Mouse (Mus musculus) CH12.LX (cell line): ENCODE data around the gene Grcc10. TPM values are rescaled to one million over a fixed set of nuclear protein-coding genes. Genes with fewer than 3 reads are reported as not detected.

Experiments used
- DNase-seq: peaks from one replicate; pipeline ENCODE4 v3.0.0-alpha.2; 2013; ENCODE audit errors: extremely low read depth
- H3K27ac ChIP-seq: 2 replicates; pipeline ENCODE4 v1.5.1; 2012; ENCODE audit warnings: low read depth, mild to moderate bottlenecking, control low read depth, moderate library complexity; ENCODE audit not compliant: insufficient read depth
- H3K27me3 ChIP-seq: replicated peaks from 2 replicates; pipeline ENCODE3; 2012; ENCODE audit warnings: inconsistent platforms
- H3K36me3 ChIP-seq, 2 experiments: replicated peaks in 1 of 2; 2 replicates each; pipeline versions ENCODE3 to v1.6.1; 2012; ENCODE audit warnings: inconsistent platforms in 1 of 2, low read length in 1 of 2, mild to moderate bottlenecking in 1 of 2, mixed read lengths in 1 of 2, moderate library complexity in 1 of 2; ENCODE audit not compliant: control insufficient read depth in 1 of 2, insufficient read depth in 1 of 2
- H3K4me1 ChIP-seq, 2 experiments: 2 replicates each; pipeline ENCODE4 v1.6.1; 2012; ENCODE audit warnings: inconsistent platforms in 1 of 2, moderate library complexity in 1 of 2; ENCODE audit not compliant: insufficient read depth in 2 of 2, control insufficient read depth in 1 of 2
- H3K4me2 ChIP-seq: 2 replicates; pipeline ENCODE4 v1.6.1; 2012; ENCODE audit warnings: low read depth, mild to moderate bottlenecking, control low read depth; ENCODE audit not compliant: poor library complexity, insufficient read depth, severe bottlenecking
- H3K4me3 ChIP-seq, 3 experiments: fragments of 150-350 bp in 1 of 3; sonication (generic) in 1 of 3; replicated peaks in 1 of 3; 2 replicates each; pipeline versions ENCODE3 to v1.5.1; 2011 to 2012; ENCODE audit warnings: low read depth in 2 of 3, low read length in 2 of 3, mild to moderate bottlenecking in 2 of 3, moderate library complexity in 2 of 3, control low read depth in 1 of 3, improper control_type of control experiment in 1 of 3, inconsistent platforms in 1 of 3, mixed read lengths in 1 of 3; ENCODE audit not compliant: poor library complexity in 1 of 3
- H3K79me2 ChIP-seq: replicated peaks from 2 replicates; pipeline ENCODE4 v1.6.1; 2012; ENCODE audit warnings: mild to moderate bottlenecking, moderate library complexity; ENCODE audit not compliant: control insufficient read depth, poor library complexity, insufficient read depth, severe bottlenecking; ENCODE audit errors: extremely low read depth
- H3K9ac ChIP-seq: 2 replicates; pipeline ENCODE4 v1.6.1; 2012; ENCODE audit warnings: low read depth, mild to moderate bottlenecking, control low read depth, moderate library complexity; ENCODE audit not compliant: insufficient read depth
- H3K9me3 ChIP-seq: replicated peaks from 2 replicates; pipeline ENCODE3; 2012; ENCODE audit warnings: low read length, inconsistent platforms, mixed read lengths
- CHD1 ChIP-seq: IDR thresholded peaks from 2 replicates; pipeline ENCODE4 v1.6.1; 2012; ENCODE audit warnings: low read depth, low read length, improper control_type of control experiment, inconsistent platforms
- E2F4 ChIP-seq: IDR thresholded peaks from 2 replicates; pipeline ENCODE4 v1.6.1; 2011; ENCODE audit warnings: low read depth, low read length, improper control_type of control experiment; ENCODE audit not compliant: insufficient replicate concordance
- EP300 ChIP-seq: IDR thresholded peaks from 2 replicates; pipeline ENCODE4 v1.6.1; 2011; ENCODE audit warnings: low read length, improper control_type of control experiment
- ETS1 ChIP-seq: conservative IDR thresholded peaks from 2 replicates; pipeline ENCODE4 v1.6.1; 2012; ENCODE audit warnings: low read depth, mild to moderate bottlenecking, inconsistent platforms, low read length, improper control_type of control experiment, moderate library complexity
- HCFC1 ChIP-seq: IDR thresholded peaks from 2 replicates; pipeline ENCODE4 v1.6.1; 2012; ENCODE audit warnings: low read depth, mild to moderate bottlenecking, inconsistent platforms, low read length, improper control_type of control experiment
- IRF4 ChIP-seq: IDR thresholded peaks from 2 replicates; pipeline ENCODE4 v1.6.1; 2014; ENCODE audit warnings: low read depth, mild to moderate bottlenecking, inconsistent platforms, low read length, improper control_type of control experiment
- JUND ChIP-seq: conservative IDR thresholded peaks from 2 replicates; pipeline ENCODE4 v1.6.1; 2011; ENCODE audit warnings: low read depth, low read length, improper control_type of control experiment
- MAFK ChIP-seq: IDR thresholded peaks from 2 replicates; pipeline ENCODE4 v1.6.1; 2011; ENCODE audit warnings: low read length, improper control_type of control experiment; ENCODE audit not compliant: insufficient replicate concordance
- MAZ ChIP-seq: IDR thresholded peaks from 2 replicates; pipeline ENCODE4 v1.6.1; 2012; ENCODE audit warnings: low read depth, mild to moderate bottlenecking, inconsistent platforms, low read length, improper control_type of control experiment, moderate library complexity
- MEF2A ChIP-seq: IDR thresholded peaks from 2 replicates; pipeline ENCODE4 v1.6.1; 2014; ENCODE audit warnings: low read depth, mild to moderate bottlenecking, inconsistent platforms, low read length, improper control_type of control experiment, borderline replicate concordance
- MXI1 ChIP-seq: IDR thresholded peaks from 2 replicates; pipeline ENCODE4 v1.6.1; 2011; ENCODE audit warnings: mild to moderate bottlenecking, low read depth, low read length, improper control_type of control experiment
- MYC ChIP-seq: IDR thresholded peaks from 2 replicates; pipeline ENCODE4 v1.6.1; 2011; ENCODE audit warnings: low read depth, mild to moderate bottlenecking, improper control_type of control experiment, low read length
- NRF1 ChIP-seq: IDR thresholded peaks from 2 replicates; pipeline ENCODE4 v1.6.1; 2014; ENCODE audit warnings: low read depth, mild to moderate bottlenecking, inconsistent platforms, low read length, improper control_type of control experiment, moderate library complexity
- POLR2A ChIP-seq: IDR thresholded peaks from 2 replicates; pipeline ENCODE4 v1.6.1; 2011; ENCODE audit warnings: low read depth, mild to moderate bottlenecking, improper control_type of control experiment, low read length
- RAD21 ChIP-seq: IDR thresholded peaks from 2 replicates; pipeline ENCODE4 v1.6.1; 2011; ENCODE audit warnings: low read depth, mild to moderate bottlenecking, low read length, improper control_type of control experiment, moderate library complexity
- RCOR1 ChIP-seq: conservative IDR thresholded peaks from 2 replicates; pipeline ENCODE4 v1.6.1; 2012; ENCODE audit warnings: low read depth, mild to moderate bottlenecking, inconsistent platforms, low read length, improper control_type of control experiment
- SMC3 ChIP-seq: IDR thresholded peaks from 2 replicates; pipeline ENCODE4 v1.6.1; 2011; ENCODE audit warnings: low read depth, low read length, improper control_type of control experiment
- TCF12 ChIP-seq: IDR thresholded peaks from 2 replicates; pipeline ENCODE4 v1.6.1; 2014; ENCODE audit warnings: low read depth, mild to moderate bottlenecking, inconsistent platforms, low read length, improper control_type of control experiment
- UBTF ChIP-seq: IDR thresholded peaks from 2 replicates; pipeline ENCODE4 v1.6.1; 2012; ENCODE audit warnings: low read depth, mild to moderate bottlenecking, inconsistent platforms, low read length, improper control_type of control experiment, moderate library complexity
- ZC3H11A ChIP-seq: IDR thresholded peaks from 2 replicates; pipeline ENCODE4 v1.6.1; 2012; ENCODE audit warnings: low read depth, mild to moderate bottlenecking, inconsistent platforms, low read length, improper control_type of control experiment
- ZKSCAN1 ChIP-seq: IDR thresholded peaks from 2 replicates; pipeline ENCODE4 v1.6.1; 2012; ENCODE audit warnings: low read depth, inconsistent platforms, low read length, improper control_type of control experiment, borderline replicate concordance
- ZMIZ1 ChIP-seq: IDR thresholded peaks from 2 replicates; pipeline ENCODE4 v1.6.1; 2012; ENCODE audit warnings: low read depth, mild to moderate bottlenecking, inconsistent platforms, low read length, improper control_type of control experiment
- ZNF384 ChIP-seq: IDR thresholded peaks from 2 replicates; pipeline ENCODE4 v1.6.1; 2012; ENCODE audit warnings: low read depth, low read length, improper control_type of control experiment, inconsistent platforms
- dilution Hi-C: fragments of 300-500 bp; cut with MboI; formaldehyde crosslinking; loops from 2 replicates; pipeline ENCODE4 v1.14.3; 2020; ENCODE audit warnings: low sequenced_read_pairs; ENCODE audit not compliant: extremely low pct_unique_long_range_greater_than_20kb, extremely low pct_ligation_motif_present
- in situ Hi-C: fragments of 300-500 bp; cut with MboI; formaldehyde crosslinking; loops from 3 replicates; pipeline ENCODE4 v1.14.3; 2019; ENCODE audit warnings: low sequenced_read_pairs, low pct_ligation_motif_present, low pct_unique_long_range_greater_than_20kb, mixed read lengths
- polyA plus RNA-seq: library from polyadenylated mRNA; unstranded; fragments of >175 nt; gene quantifications from 2 replicates; pipeline ENCODE4 v1.2.1, GENCODE M21; 2012; ENCODE audit warnings: low read depth; ENCODE audit not compliant: insufficient read length
- total RNA-seq, 2 experiments: library from RNA; depleted of rRNA; stranded (reverse); fragments of 300-350 nt in 1 of 2; fragments of >200 nt in 1 of 2; gene quantifications; 2 replicates each; pipeline ENCODE4 v1.2.3; 2012 to 2014

Gene Grcc10
- total and polyA plus RNA-seq, 3 experiments = 64.3 to 197 (median 88.4) TPM

DNA sequence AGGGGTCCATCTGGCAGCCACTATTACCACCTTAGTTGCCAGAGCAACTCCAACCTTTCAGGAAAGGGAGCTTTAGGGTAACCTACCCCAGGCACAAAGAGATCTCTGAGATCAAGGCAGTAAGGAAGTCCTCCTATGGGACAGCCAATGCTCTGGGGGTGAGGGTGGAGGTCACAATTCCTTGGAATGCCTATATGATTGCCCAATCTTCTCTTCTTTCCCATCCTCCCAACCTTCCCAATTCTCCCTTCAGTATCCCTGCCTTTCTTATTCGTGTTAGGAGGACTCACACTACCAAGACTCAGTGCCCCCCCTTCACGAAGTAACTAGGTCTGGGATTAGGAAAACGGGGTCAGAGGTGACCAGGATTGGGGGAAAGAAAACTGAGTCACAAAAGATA is 14.1 kb upstream of the Grcc10 start:
- Histone ChIP-seq H3K27me3 (no peaks in the 10 kb centered on the region), H3K27ac (no peak overlapping the region)
- dilution Hi-C loops = no loop called here
- no peak for TF ChIP-seq MEF2A
- TF ChIP-seq MXI1 = no peak
- TF ChIP-seq MAZ = no peak
- TF ChIP-seq RAD21 = no peak
- TF ChIP-seq MYC = no peak
- no peak for TF ChIP-seq CHD1
- no peak for TF ChIP-seq UBTF
- no peak for TF ChIP-seq ETS1
- no peak for TF ChIP-seq EP300
- no peak for TF ChIP-seq ZKSCAN1
- no peak for TF ChIP-seq SMC3
- no peak for TF ChIP-seq TCF12
- TF ChIP-seq ZNF384 = no peak
- TF ChIP-seq, all 38 proteins: peak for 0
- Histone ChIP-seq H3K79me2 (peaks cover 8% of the 10 kb centered on the region; the same call in 1 of the 2 replicates), H3K4me1 (peaks cover 5 to 39% of the 10 kb centered on the region in 2 experiments), H3K4me3 (peak overlapping the region; percentile 66 to 95 (median 66)), H3K9ac (peak overlapping the region; percentile 95), H3K9me3 (no peaks in the 10 kb centered on the region), H3K36me3 (peaks cover 3 to 37% of the 10 kb centered on the region in 2 experiments), H3K4me2 (peak overlapping the region; percentile 79)
- in situ Hi-C loops = no loop called here
- DNase-seq = no peak

DNA sequence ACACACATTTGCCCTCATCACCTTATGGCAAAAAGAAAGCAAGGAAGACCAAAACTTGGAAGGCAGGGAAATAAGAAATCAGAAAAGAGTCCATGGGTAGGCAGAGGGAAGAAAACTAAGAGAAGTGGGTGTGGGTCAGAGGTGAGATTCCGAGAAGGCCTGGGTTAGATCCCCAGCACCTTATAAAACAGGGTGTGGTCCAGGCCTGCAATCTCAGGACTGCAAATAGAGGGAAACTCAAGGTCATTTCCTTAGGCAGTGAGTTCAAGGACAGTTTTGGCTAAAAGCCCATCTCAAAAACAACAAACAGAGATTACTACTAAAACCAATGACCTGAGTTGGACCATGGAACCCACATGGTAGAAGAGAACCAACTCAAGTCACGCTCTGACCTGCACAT is 12.7 kb upstream of the Grcc10 start:
- in situ Hi-C loops = no loop called here
- no peak overlapping the region for H3K4me3 ChIP-seq
- TF ChIP-seq NRF1 = no peak
- H3K27me3 ChIP-seq = no peaks in the 10 kb centered on the region
- no peak for DNase-seq
- no peak overlapping the region for H3K9ac ChIP-seq
- H3K4me1 ChIP-seq = peaks cover 5 to 35% of the 10 kb centered on the region in 2 experiments
- H3K36me3 ChIP-seq = peaks cover 3 to 41% of the 10 kb centered on the region in 2 experiments
- H3K4me2 ChIP-seq = no peak overlapping the region
- no peaks in the 10 kb centered on the region for H3K9me3 ChIP-seq
- peaks cover 8% of the 10 kb centered on the region; the same call in 1 of the 2 replicates for H3K79me2 ChIP-seq
- H3K27ac ChIP-seq = no peak overlapping the region
- dilution Hi-C loops = no loop called here

DNA sequence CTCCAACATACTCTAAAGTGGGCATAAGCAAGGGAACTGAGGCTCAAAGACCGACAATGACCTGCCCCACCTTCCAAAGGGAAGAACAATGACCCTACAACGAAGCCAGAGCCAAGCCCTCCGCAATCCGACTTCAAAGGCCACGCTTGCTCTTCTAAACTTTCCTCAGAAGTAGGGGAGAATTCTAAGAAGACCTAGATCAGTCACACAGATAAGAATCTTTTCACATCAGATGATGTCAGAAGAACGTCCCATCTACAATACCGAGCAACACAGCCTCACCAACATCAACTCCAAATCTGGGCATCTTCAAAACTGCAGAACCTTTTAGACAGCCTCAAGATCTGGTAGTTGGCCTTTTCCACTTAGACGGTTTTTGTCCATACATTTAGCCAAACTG is 9.2 kb upstream of the Grcc10 start:
- H3K79me2 ChIP-seq = peaks cover 5% of the 10 kb centered on the region; the same call in 1 of the 2 replicates
- dilution Hi-C loops = no loop called here
- H3K9ac ChIP-seq = no peak overlapping the region
- TF ChIP-seq E2F4 (no peak), IRF4 (no peak), ZKSCAN1 (no peak), RCOR1 (no peak), JUND (no peak), MAFK (no peak), POLR2A (no peak), ZC3H11A (no peak), HCFC1 (no peak), ZMIZ1 (no peak), MAZ (no peak)
- no peak overlapping the region for H3K27ac ChIP-seq
- peaks cover 20 to 63% of the 10 kb centered on the region in 2 experiments for H3K36me3 ChIP-seq
- DNase-seq = no peak
- H3K4me3 ChIP-seq = no peak overlapping the region
- H3K4me1 ChIP-seq = peaks cover 4 to 22% of the 10 kb centered on the region in 2 experiments
- H3K9me3 ChIP-seq = no peaks in the 10 kb centered on the region
- H3K27me3 ChIP-seq = no peaks in the 10 kb centered on the region
- in situ Hi-C loops = no loop called here
- no peak overlapping the region for H3K4me2 ChIP-seq
